Mouse (Mus musculus) ovary, postnatal 10 days (tissue): Measurements from ENCODE around the gene Olig2.

Source experiments
- DNase-seq: peaks from one replicate; pipeline ENCODE4 v3.0.0; 2022; ENCODE audit warnings: low spot score

Gene Olig2

DNA sequence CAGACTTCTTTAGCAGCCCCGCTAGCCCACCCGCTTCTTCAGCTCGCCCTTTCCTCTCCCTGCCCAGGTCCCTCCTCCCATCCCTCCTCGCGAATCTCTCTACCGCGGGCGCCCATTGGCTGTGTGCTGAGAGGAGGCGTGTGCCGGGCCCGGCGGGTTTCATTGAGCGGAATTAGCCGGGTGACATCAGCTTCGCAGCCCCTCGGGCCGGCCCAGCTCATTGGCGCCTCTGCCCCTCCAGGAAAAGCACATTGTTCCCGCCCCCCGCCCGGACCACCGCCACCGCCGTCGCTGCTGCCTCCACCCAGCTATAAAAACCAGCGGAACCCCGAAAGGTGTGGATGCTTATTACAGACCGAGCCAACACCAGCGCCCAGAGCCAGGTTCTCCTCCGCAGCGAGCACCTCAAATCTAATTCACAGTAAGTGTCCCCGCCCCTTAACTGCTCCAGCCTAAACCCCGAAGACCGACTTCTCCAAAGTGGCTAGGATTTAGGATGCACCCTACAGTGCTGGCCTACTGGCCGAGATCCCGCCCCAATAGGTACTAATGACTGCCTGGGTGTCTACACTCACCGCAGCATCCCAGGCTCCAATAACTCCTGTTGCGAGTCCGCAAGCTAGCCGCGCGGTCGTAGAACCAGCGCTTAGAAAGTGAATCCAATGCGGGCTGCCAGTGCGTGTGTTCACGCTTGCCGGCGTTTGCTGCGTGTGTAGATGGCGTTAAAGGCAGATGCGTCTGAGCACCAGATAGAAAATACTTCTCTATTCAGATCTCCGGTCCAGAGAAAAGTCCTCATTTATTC, at the start of gene Olig2:
Olig2 (plus strand) TSS at position 225 of the 805 bp plus-strand sequence.
- DNase-seq = no peak

- no peak for DNase-seq
Measured at GRCm38 (mm10) chr16:91175892-91176291, 49.4 kb upstream of the Olig2 start.

DNA sequence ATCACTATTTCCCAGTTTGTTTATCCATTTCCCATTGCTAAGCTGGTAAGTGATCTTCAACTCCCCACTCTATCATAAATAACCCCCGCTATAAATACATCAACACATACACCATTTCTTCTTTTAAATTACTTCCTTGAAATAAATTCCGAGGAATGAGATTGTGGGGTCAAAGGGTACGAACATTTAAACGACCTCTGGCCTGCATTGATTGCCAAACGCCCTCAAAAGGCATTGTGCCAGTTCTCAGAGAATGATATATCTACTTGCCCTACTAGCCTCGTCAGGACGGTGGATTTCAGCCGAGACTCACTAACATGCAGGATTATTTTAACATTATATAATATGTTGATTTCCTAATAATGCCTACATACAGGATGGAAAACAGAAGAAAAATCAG, 38.2 kb upstream of the Olig2 start:
- DNase-seq = no peak

DNA sequence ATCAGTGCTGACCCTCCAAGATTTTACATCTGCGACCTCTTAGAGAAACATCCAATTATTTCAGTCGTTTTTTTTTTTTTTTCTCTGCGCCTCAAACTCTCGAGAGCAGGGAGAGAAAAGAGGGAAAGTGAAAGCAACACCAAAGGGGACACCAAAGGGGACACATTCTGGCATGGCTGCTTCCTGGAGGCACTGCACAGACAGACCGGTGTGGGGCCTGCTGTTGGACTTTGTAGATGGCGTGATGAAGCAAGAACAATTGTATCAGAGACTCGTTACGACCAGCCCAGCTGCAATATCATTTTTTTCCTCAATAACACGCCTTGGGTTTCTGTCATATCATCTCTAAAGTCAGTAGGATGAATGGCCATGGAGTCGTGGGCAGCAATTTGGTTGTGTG, 37.6 kb upstream of the Olig2 start:
- no peak for DNase-seq

DNA sequence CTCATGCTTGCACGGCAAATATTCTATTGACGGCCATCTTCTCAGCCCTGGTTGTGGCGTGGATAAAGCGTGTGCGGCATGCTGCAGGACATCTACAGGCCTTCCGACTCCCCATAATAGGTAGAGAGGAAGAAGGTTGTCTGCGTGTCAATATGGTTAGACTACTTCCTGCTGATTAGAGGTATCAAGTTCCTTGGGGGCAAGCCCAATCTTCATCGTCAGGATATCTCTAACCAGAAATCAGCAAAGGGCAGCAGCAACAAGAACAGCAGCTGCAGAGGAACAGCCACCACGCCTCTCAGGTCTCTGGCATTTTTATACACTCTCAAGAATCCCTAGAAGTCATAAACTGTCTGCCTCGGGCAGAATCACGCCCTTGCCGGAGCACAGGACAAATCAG, 37.0 kb upstream of the Olig2 start:
- DNase-seq = no peak

GRCm38 (mm10) chr16:91191233-91191632, 34.0 kb upstream of the Olig2 start:
- no peak for DNase-seq

GRCm38 (mm10) chr16:91191663-91192237, 33.5 kb upstream of the Olig2 start:
- no peak for DNase-seq

GRCm38 (mm10) chr16:91192672-91193354, 32.4 kb upstream of the Olig2 start:
- DNase-seq = no peak

DNA sequence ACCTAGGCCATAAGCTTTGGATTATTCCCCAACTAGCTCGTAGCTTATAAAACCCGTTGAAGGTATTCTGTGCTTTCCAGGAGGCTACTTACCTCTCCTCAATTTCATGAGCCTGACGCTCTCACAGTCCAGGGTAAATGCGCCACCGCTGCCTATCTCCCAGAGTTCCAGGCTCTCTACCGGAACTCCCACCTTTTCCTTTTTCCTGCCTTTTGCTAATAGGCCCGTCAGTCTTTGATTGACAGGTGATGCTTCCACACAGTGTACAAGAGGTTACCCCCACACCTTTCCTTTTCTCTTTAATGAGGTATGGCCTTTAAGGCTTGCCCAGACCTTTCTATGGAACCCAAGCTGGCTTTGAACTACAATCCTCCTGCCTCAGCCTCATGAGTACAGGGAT, 25.4 kb upstream of the Olig2 start:
- DNase-seq = no peak

DNA sequence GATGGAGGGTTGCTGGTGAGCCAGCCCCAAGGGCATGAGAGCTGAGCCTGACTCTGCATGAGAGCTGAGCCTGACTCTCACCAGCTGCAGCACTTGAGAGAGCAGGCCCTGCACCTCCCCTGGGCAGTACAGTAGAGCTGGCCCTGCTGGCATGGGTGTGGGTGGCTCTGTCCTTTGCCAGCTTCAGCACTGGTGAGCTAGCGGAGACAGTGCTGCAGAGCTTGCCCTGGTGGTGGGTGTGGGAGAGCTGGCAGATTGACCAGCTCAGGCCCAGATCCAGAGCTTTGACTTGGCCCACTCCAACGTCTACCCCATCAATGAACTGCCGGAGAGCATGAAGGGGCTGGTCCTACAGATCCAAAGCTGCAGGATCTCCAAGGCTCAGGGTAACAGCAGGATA, 22.3 kb upstream of the Olig2 start:
- DNase-seq = no peak

- no peak for DNase-seq
Measured at GRCm38 (mm10) chr16:91206371-91206770, 18.9 kb upstream of the Olig2 start.

DNA sequence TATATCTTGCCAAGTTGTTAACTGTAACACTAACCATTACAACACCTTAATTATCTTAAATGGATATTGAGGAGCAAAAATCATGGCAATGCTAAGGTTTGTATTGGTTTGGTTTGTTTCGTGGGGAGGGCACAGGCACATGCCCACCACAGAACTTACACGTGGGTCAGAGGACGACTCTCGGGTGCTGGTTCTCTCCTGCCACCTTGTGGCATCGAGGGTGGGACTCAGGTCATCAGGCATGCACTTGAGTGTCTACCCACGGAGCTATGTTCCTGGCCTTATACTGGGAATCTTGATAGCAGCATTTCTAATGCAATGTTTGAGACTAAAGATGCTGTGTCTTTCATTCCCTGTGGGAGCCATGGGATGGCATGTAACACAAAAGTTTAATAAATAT, 8.2 kb upstream of the Olig2 start:
- DNase-seq = no peak

DNA sequence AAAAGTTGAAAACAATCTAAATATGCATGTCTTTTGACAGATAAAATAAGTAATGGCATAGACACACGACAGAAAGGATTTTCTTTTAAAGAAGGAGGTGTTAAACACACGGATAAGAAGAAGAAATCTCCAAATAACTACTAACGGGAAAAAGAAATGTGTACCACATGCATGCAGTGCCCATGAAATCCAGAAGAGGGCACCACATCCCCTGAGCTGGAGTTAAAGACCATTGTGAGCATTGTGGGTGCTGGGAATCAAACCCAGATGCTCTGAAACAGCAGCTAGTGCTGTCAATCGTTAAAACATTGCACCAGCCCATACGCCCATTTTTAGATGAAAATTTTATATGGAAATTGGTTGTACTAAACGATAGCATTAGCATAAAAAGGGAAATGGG, 7.3 kb upstream of the Olig2 start:
- no peak for DNase-seq

GRCm38 (mm10) chr16:91219246-91219645, 6.0 kb upstream of the Olig2 start:
- DNase-seq = no peak

GRCm38 (mm10) chr16:91222171-91222642, 3.0 kb upstream of the Olig2 start:
- DNase-seq = no peak

GRCm38 (mm10) chr16:91222643-91223271, 2.5 kb upstream of the Olig2 start:
- no peak for DNase-seq

- no peak for DNase-seq
Measured at GRCm38 (mm10) chr16:91223327-91224067, 1.8 kb upstream of the Olig2 start.

GRCm38 (mm10) chr16:91224068-91224402, 1.2 kb upstream of the Olig2 start:
- DNase-seq = no peak

- no peak for DNase-seq
Measured at GRCm38 (mm10) chr16:91224481-91225232, 600 bp upstream of the Olig2 start.

DNA sequence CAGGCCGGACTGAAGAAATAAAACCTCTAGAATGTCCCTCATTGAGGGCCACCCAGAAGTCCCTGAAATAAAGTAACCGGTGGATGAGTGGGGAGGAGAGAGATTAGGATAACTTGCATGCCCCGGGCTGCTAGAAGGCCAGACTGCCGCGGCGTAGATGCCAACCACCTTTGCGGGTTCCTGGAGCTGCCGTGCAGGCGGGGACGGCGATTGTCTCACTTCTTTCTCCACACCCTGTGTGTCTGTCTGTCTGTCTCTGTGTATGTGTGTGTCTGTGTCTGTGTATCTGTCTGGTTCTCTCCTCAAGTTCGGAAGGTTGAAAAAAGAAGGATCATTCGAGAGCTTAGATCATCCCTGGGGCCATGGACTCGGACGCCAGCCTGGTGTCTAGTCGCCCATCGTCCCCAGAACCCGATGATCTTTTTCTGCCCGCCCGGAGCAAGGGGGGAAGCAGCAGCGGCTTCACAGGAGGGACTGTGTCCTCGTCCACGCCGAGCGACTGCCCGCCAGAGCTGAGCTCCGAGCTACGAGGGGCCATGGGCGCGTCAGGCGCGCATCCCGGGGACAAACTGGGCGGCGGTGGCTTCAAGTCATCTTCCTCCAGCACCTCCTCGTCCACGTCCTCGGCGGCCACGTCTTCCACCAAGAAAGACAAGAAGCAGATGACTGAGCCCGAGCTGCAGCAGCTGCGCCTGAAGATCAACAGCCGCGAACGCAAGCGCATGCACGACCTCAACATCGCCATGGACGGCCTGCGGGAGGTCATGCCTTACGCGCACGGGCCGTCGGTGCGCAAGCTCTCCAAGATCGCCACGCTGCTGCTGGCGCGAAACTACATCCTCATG, 1.0 kb downstream of the Olig2 start:
- no peak for DNase-seq
